Mouse (Mus musculus) hindbrain, embryonic 14.5 days (tissue): ENCODE data around the gene Rpl9. TPM values are rescaled to one million over a fixed set of nuclear protein-coding genes. Genes with fewer than 3 reads are reported as not detected.

Experiments used
- ATAC-seq: fragments of 200-750 bp; cut with Nextera tagmentation; 2 replicates; pipeline ENCODE4 v1.8.0; 2017; ENCODE audit warnings: moderate number of reproducible peaks, mild to moderate bottlenecking, moderate TSS enrichment, moderate library complexity; ENCODE audit not compliant: low FRiP score
- DNase-seq: peaks from one replicate; pipeline ENCODE4 v3.0.0-alpha.2; 2015; ENCODE audit warnings: low spot score
- H3K27ac ChIP-seq: fragments of 300-500 bp; sonication (generic); 2 replicates; pipeline ENCODE4 v1.5.1; 2014; ENCODE audit warnings: mild to moderate bottlenecking, moderate library complexity
- H3K27me3 ChIP-seq: fragments of 300-500 bp; sonication (generic); 2 replicates; pipeline ENCODE4 v1.6.1; 2014; ENCODE audit warnings: mild to moderate bottlenecking, low read length, mixed read lengths; ENCODE audit not compliant: control insufficient read depth, insufficient read depth
- H3K36me3 ChIP-seq: fragments of 300-500 bp; sonication (generic); replicated peaks from 2 replicates; pipeline ENCODE4 v1.6.1; 2014; ENCODE audit not compliant: control insufficient read depth, insufficient read depth
- H3K4me1 ChIP-seq: fragments of 300-500 bp; sonication (generic); replicated peaks from 2 replicates; pipeline ENCODE4 v1.6.1; 2014; ENCODE audit warnings: antibody characterized with exemption, low read length, mixed read lengths; ENCODE audit not compliant: control insufficient read depth, insufficient read depth
- H3K4me2 ChIP-seq: fragments of 300-500 bp; sonication (generic); replicated peaks from 2 replicates; pipeline ENCODE4 v1.6.1; 2014; ENCODE audit warnings: mild to moderate bottlenecking, moderate library complexity
- H3K4me3 ChIP-seq: fragments of 300-500 bp; sonication (generic); replicated peaks from 2 replicates; pipeline ENCODE4 v1.5.1; 2014; ENCODE audit warnings: mild to moderate bottlenecking, low read length
- H3K9ac ChIP-seq: fragments of 300-500 bp; sonication (generic); 2 replicates; pipeline ENCODE4 v1.6.1; 2014
- H3K9me3 ChIP-seq: fragments of 300-500 bp; sonication (generic); 2 replicates; pipeline ENCODE4 v1.6.1; 2016; ENCODE audit warnings: low read length; ENCODE audit not compliant: control insufficient read depth
- WGBS: fragments of 180-500 bp; shearing (Covaris S2); extraction: QIAGEN DNeasy Blood & Tissue Kit; methylation state at CpG from one replicate; pipeline ENCODE4 v1.1.7; 2014; 5-methylcytosine and 5-hydroxymethylcytosine counted together
- polyA plus RNA-seq: library from polyadenylated mRNA; unstranded; fragments of >200 nt; fragmentation: Nextera tagmentation; extraction: Ambion mirVana; gene quantifications from 2 replicates; pipeline ENCODE4 v1.2.1, GENCODE M21; 2014

The Rpl9 gene
- polyA plus RNA-seq, 1 experiment from 2014 or later, result 691 TPM

DNA sequence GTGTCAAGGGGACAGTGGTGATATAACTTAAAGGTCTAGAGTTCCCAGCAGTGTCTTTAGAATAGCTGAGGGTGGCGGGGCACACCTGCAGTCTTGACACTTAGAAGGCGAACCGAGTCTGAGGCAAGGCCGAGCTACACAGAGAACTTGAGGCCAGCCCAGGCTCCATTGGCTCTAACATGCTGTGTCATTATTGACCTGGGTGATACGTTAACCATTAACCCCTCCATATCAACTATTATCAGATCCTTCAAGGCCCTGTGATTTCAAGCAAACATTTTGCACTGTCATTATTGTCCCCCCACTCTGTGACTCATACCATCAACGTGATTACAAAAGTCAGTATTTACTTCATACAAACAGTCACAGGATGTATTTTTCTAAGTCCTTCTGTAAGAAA lies 33.0 kb upstream of the Rpl9 start:
- ATAC-seq (no peak), DNase-seq (no peak)
- Histone ChIP-seq H3K36me3 (peaks cover 77% of the 10 kb centered on the region), H3K4me2 (no peak overlapping the region), H3K4me1 (no peaks in the 10 kb centered on the region), H3K27ac (no peak overlapping the region), H3K4me3 (no peak overlapping the region), H3K9me3 (no peaks in the 10 kb centered on the region), H3K9ac (no peak overlapping the region), H3K27me3 (no peaks in the 10 kb centered on the region)
- WGBS, result 92% methylated on average over 6 of the region's 6 CpGs

DNA sequence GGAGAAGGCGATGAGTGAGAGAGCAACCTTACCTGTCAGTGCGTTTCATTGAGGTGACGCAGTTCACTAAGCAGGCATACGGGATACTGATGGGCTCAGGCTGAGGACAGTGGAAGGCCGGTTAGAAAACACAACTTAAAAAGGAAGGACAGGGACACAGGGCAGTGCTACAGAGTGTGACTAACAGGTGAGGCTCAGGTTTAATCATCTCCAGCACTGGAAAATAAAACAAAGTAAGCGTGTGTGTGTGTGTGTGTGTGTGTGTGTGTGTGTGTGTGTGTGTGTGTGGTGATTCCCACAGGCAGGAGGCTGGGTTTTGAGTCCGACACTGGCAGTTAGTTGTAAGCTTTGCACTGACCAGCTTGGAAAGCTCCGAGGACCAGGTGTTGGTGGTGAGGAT lies 31.6 kb upstream of the Rpl9 start:
- Histone ChIP-seq H3K4me1 (no peaks in the 10 kb centered on the region), H3K9me3 (no peaks in the 10 kb centered on the region), H3K27me3 (no peaks in the 10 kb centered on the region), H3K4me3 (no peak overlapping the region), H3K4me2 (no peak overlapping the region), H3K36me3 (peaks cover 90% of the 10 kb centered on the region), H3K27ac (no peak overlapping the region), H3K9ac (no peak overlapping the region)
- no peak for ATAC-seq
- 95% methylated on average over 8 of the region's 8 CpGs for WGBS
- no peak for DNase-seq

DNA sequence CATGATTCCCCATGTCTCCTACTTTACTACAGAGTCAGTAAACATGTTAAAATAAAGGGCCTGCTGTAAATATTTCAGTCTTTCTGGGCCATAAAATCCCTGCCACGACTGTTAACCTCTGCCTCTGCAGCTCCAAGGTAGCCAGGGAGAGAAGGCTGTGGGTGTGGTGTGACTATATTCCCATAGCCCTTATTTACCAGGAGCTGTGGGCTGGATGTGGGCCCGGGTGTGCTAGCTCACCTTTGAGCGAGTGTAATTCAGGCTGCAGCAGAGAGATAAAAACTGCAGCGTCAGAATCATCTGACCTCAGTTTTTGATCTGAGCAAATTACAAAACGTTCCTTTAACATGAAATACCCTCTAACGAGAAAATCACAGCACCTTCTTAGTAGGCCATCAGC lies 29.6 kb upstream of the Rpl9 start:
- no peak for ATAC-seq
- Histone ChIP-seq H3K9ac (no peak overlapping the region), H3K27me3 (no peaks in the 10 kb centered on the region), H3K4me1 (no peaks in the 10 kb centered on the region), H3K27ac (no peak overlapping the region), H3K9me3 (no peaks in the 10 kb centered on the region), H3K4me2 (no peak overlapping the region), H3K4me3 (no peak overlapping the region), H3K36me3 (peaks cover 93% of the 10 kb centered on the region)
- no peak for DNase-seq
- WGBS, result 82% methylated on average over 6 of the region's 6 CpGs

DNA sequence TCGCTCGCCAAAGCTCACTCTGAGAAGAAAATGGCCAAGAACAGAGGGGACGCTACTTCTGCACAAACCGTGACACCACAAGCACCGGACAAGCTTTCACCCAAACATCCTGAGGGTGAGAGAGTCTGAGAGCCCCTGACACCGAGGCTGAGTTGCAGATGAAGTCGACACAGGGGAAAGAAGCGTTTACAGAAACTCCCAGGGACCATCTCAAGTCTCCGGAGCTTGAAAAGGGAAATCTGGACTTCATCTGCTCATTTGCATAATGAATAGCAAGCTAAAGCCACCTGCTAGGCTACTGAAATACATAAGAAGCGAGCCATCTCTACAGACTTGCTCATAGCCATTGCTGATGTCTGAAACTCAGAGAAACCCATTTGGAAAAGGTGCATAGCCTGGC lies 27.9 kb upstream of the Rpl9 start:
- peaks cover 95% of the 10 kb centered on the region for H3K36me3 ChIP-seq
- H3K9me3 ChIP-seq, result no peaks in the 10 kb centered on the region
- H3K4me3 ChIP-seq, result no peak overlapping the region
- H3K4me1 ChIP-seq, result no peaks in the 10 kb centered on the region
- H3K9ac ChIP-seq, result no peak overlapping the region
- H3K27ac ChIP-seq, result no peak overlapping the region
- no peaks in the 10 kb centered on the region for H3K27me3 ChIP-seq
- no peak overlapping the region for H3K4me2 ChIP-seq
- ATAC-seq, result no peak
- DNase-seq, result no peak
- 72% methylated on average over 10 of the region's 10 CpGs for WGBS

DNA sequence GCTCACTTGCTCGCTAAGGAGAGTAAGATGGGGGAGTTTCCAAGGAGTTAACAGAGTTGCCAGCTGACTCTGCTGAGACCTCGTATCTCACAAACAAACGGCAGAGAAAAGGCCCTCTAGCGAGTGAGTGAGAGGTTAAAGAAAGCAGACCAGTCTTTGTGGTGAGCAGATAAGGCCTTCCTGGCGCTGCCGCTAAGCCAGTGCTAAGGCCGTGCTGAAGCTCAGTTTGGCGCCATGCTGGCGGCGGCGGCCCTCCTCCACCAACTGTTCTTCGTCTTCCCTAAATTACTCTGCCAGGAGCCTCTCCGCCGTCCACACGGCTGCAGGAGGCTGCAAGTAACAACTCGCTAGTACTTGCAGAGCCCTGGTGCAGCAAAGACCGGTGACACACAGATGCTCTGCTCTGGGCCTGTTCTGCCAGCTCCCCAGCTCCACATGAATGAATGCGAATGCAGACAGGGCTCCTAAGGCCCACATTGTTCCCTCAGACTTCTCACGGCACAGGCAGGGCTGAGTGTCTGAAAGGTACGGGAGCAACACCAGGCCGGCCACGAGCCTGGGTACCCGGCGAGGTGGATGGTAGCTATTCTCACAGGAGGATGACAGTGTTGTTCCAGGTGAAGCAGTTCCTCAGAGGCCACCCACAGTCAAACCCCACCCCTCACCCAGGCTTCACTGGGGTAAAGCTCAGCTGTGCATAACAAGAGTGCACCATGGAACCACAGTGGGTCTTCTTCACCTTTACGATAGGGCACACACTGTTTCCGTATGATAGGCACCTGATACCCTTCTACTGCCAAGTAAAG lies 24.6 kb upstream of the Rpl9 start:
- WGBS, result 22% methylated on average over 26 of the region's 26 CpGs
- H3K9ac ChIP-seq, result no peak overlapping the region
- no peak overlapping the region for H3K27ac ChIP-seq

DNA sequence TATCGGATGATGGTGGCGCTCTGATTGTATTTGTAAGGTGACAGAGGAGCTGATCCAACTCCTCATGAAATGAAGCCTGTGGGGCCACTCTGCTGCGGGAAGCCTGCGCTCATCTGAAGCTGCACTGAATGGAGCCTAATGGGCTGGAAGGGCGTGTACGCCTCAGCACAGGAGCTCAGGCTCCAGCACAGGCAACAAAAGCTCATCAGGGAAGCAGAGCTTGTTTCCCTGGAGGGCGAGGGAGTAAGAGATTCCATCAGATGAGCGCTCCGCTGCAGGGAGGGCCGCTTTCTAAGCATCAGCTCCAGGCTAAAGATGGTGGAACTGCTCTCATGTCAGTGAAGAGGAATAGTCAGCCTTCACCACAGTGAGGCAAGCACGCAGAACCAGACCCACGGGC lies 16.7 kb upstream of the Rpl9 start:
- Histone ChIP-seq H3K27me3 (no peaks in the 10 kb centered on the region), H3K4me3 (no peak overlapping the region), H3K27ac (peak overlapping the region; percentile 63), H3K36me3 (peaks cover 86% of the 10 kb centered on the region), H3K4me2 (no peak overlapping the region), H3K9me3 (no peaks in the 10 kb centered on the region), H3K4me1 (no peaks in the 10 kb centered on the region), H3K9ac (0 out of 2 replicates have a peak overlapping the region, but pooled peaks have one; percentile 7)
- 28% methylated on average over 12 of the region's 12 CpGs for WGBS
- ATAC-seq (peak; percentile 66), DNase-seq (no peak)

More for the DNA sequence above, 24.6 kb upstream of the Rpl9 start:
- H3K36me3 ChIP-seq, result peaks cover 92% of the 10 kb centered on the region
- ATAC-seq, result no peak
- no peaks in the 10 kb centered on the region for H3K4me1 ChIP-seq
- no peak overlapping the region for H3K4me2 ChIP-seq
- no peaks in the 10 kb centered on the region for H3K9me3 ChIP-seq
- no peak overlapping the region for H3K4me3 ChIP-seq
- H3K27me3 ChIP-seq, result no peaks in the 10 kb centered on the region
- no peak for DNase-seq

DNA sequence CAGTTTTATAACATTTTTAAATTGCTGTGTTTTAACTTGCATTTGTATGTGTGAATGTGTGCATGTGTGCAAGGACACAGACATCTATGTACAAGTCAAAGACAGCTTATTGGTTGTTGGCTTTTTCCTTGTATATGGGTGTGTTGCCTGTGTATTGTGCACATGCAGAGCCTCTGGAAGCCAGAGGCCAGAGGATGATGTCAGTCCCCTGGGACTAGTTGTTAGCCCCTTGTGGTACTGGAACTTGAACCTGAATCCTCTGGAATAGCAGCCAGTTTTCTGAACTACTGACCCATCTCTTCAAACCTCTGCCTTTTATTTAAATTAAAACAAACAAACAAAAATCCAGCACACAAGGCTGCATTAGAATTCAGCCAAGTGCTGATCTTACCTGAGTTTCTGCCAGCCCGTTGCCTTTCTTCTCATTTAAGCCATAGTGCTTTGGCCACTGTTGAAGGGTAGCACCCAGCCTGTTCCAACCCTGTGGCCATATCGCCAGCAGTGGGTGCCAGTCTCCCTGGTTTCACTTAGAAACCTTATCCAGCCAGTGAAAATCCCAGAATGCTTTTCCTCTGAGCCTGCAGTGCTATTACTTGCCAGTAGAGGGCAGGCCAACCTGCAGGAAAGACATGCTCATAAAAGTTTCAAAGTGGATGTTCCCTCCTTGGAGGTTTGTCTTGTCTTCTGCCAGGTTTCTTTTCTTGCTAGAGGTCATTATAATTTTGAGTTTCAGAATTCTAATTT lies 10.2 kb upstream of the Rpl9 start:
- ATAC-seq (no peak), DNase-seq (peak; percentile 80)
- Histone ChIP-seq H3K9me3 (no peaks in the 10 kb centered on the region), H3K9ac (no peak overlapping the region), H3K27me3 (no peaks in the 10 kb centered on the region), H3K4me2 (no peak overlapping the region), H3K4me1 (no peaks in the 10 kb centered on the region), H3K27ac (no peak overlapping the region), H3K4me3 (no peak overlapping the region), H3K36me3 (peaks cover 93% of the 10 kb centered on the region)
- WGBS, result 36% methylated on average over 2 of the region's 2 CpGs

DNA sequence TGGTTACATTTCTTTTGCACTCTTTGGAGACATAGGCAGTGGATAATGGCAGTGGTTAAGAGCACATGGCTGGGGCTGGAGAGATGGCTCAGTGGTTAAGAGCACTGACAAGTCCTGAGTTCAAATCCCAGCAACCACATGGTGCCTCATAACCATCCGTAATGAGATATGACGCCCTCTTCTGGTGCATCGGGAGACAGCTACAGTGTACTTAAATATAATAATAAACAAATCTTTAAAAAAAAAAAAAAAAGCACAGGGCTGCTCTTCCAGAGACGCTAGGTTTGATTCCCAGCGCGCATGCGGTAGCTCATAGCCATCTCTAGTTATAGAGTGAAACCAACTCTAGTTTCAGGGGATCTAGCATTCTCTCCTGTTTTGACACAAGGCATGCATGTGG lies 3.2 kb upstream of the Rpl9 start:
- Histone ChIP-seq H3K4me1 (peaks cover 23% of the 10 kb centered on the region), H3K9ac (no peak overlapping the region), H3K4me3 (no peak overlapping the region), H3K4me2 (no peak overlapping the region), H3K36me3 (peaks cover 49% of the 10 kb centered on the region), H3K9me3 (no peaks in the 10 kb centered on the region), H3K27me3 (no peaks in the 10 kb centered on the region), H3K27ac (no peak overlapping the region)
- ATAC-seq (no peak), DNase-seq (no peak)
- WGBS, result 93% methylated on average over 7 of the region's 7 CpGs

DNA sequence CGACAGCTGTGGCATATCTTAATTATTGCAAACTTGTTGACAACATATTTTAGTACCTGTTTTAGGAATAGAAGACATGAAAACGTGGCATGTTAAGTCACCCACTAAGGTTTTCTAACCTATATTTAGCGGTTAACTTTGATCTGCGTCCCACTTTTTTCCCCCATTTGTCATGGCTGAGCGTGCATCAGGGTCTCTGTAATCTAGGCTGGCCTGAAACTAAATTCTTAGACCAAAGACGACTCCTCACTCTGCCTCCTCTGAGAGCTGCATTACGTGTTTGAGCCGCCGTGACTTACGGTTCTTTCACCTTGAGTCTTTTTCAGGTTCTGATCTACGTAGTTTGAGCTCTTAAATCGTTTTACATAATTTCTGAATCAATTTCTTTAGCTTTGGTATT lies 509 bp upstream of the Rpl9 start:
- H3K4me2 ChIP-seq, result peak overlapping the region; percentile 92
- H3K9me3 ChIP-seq, result no peaks in the 10 kb centered on the region
- peak overlapping the region; percentile 79 for H3K9ac ChIP-seq
- peak overlapping the region; percentile 98 for H3K4me3 ChIP-seq
- peaks cover 49% of the 10 kb centered on the region for H3K36me3 ChIP-seq
- H3K27ac ChIP-seq, result peak overlapping the region; percentile 79
- DNase-seq (peak; percentile 51), ATAC-seq (no peak)
- peaks cover 27% of the 10 kb centered on the region for H3K4me1 ChIP-seq
- H3K27me3 ChIP-seq, result no peaks in the 10 kb centered on the region
- 2% methylated on average over 12 of the region's 12 CpGs for WGBS
